8 mouse cellular contexts compared by ENCODE assay signal in the genomic region with DNA sequence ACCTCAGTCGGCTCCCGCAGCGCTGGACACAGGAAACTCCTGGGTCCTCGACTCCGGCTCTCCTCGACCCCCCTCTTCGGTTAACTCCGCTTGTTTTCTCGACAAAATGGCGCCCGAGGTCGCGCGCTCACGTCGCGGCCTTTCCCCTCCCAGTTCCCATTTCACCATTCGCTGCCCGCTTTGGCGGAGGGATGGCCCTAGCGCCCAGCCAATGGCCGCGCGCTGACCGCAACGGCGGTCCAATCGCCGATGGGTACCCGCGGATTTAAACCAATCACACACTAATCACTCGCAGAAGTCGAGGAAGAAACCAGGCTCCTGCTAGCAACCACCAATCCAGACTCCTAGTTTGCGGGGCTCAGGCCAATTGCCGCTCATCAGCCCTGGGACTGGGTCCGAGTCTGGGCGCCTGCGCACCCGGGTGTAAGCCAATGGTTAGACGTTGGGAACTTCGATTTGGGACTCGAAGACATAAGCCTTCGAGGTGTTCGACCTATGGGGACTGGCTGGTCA. TPM values are rescaled to one million over a fixed set of nuclear protein-coding genes. Genes with fewer than 3 reads are reported as not detected.
DNase-seq lines count a peak whose midpoint lies in the region; ATAC-seq lines count a peak whose summit lies in the region.

A gene (minus strand): TSS at position 134 of the 513 bp plus-strand sequence.

- ATAC-seq in hindbrain, embryonic 16.5 days: peak; percentile 97

- peaks cover 9% of the 10 kb centered on the region for H3K4me1 ChIP-seq in hindbrain, embryonic 16.5 days (ENCODE audit: control insufficient read depth, insufficient read depth, low read depth, low read length)

- H3K9me3 ChIP-seq in hindbrain, embryonic 16.5 days (ENCODE audit: control insufficient read depth, low read length): no peaks in the 10 kb centered on the region

- H3K27ac ChIP-seq in hindbrain, embryonic 16.5 days (ENCODE audit: low read depth, low read length): peak within 1 kb of the TSS; percentile 90
- peak within 1 kb of the TSS; percentile 83 for H3K27ac ChIP-seq in macrophage

- H3K79me2 ChIP-seq in macrophage (ENCODE audit: inconsistent target): peaks cover 49% of the 10 kb centered on the region

- H3K9ac ChIP-seq in hindbrain, embryonic 16.5 days (ENCODE audit: low read depth, low read length): peak within 1 kb of the TSS; percentile 86

- H3K4me3 ChIP-seq in hindbrain, embryonic 16.5 days (ENCODE audit: low read length): peak within 1 kb of the TSS; percentile 90
- H3K4me3 ChIP-seq in macrophage (ENCODE audit: inconsistent target): peak within 1 kb of the TSS; percentile 73

- peak; percentile 98 for DNase-seq in WW6 (ENCODE audit: low read depth, low spot score)
- peak; percentile 88 to 97 for DNase-seq in cerebellum, postnatal 4 days (ENCODE audit: low spot score in 2 of 2)
- DNase-seq in gastrocnemius, adult 18-20 months (ENCODE audit: low spot score): peak; percentile 97
- peak; percentile 94 to 98 for DNase-seq in left cerebral cortex, adult 18-20 months (ENCODE audit: low spot score in 2 of 2)
- DNase-seq in right cerebral cortex, adult 18-20 months: peak; percentile 99
- peak; percentile 76 for DNase-seq in urinary bladder, postnatal 10 days (ENCODE audit: low spot score)

- peak within 1 kb of the TSS; percentile 95 for H3K4me2 ChIP-seq in hindbrain, embryonic 16.5 days (ENCODE audit: low read length)

- WGBS in hindbrain, embryonic 16.5 days: under 1% methylated on average over 44 of the region's 44 CpGs
- WGBS in macrophage (ENCODE audit: missing documents): under 1% methylated on average over 44 of the region's 44 CpGs

- H3K36me3 ChIP-seq in hindbrain, embryonic 16.5 days (ENCODE audit: control insufficient read depth, insufficient read depth, low read length): no peaks in the 10 kb centered on the region
- H3K36me3 ChIP-seq in macrophage (ENCODE audit: inconsistent target): no peaks in the 10 kb centered on the region

- no peaks in the 10 kb centered on the region for H3K27me3 ChIP-seq in hindbrain, embryonic 16.5 days (replicated peaks; ENCODE audit: control insufficient read depth, insufficient read depth, low read length)

RNA-seq across cellular contexts. Expression of the gene that starts here (rescaled TPM):
- 10 to 100 TPM; 63.3 to 67.2 TPM for total RNA-seq in gastrocnemius, adult 18-20 months (2021)
- polyA plus RNA-seq in hindbrain, embryonic 16.5 days (2015; fragmentation: Nextera tagmentation; extraction: Ambion mirVana): 31.3 and 42.3 TPM in 2 replicates
- total RNA-seq in left cerebral cortex, adult 18-20 months (2021): 100 to 1,000 TPM; 129 to 130 TPM
- 100 to 1,000 TPM; 196 to 326 (median 268) TPM for total RNA-seq in macrophage (2018; cell fraction: chromatin; rRNA removed)
- 10 to 100 TPM; 45.2 to 76.3 (median 60.6) TPM for total RNA-seq in macrophage (2018; cell fraction: cytosol; rRNA removed)
- 100 to 1,000 TPM; 111 to 309 (median 168) TPM for total RNA-seq in macrophage (2018; cell fraction: nucleus; rRNA removed)
- 44.6 to 69.6 TPM (median 63.8 TPM) in 3 replicates for polyA plus RNA-seq in macrophage (2018)

Comparison
In these comparisons a context has a peak if more than half of its experiments do, and no peak if none do; other contexts are left out.
1. Peak in every context shown above with its lines: DNase-seq, ATAC-seq, H3K4me3 ChIP-seq and H3K27ac ChIP-seq.